Mouse (Mus musculus): ENCODE data around the gene Gm47955. TPM values are rescaled to one million over a fixed set of nuclear protein-coding genes. Genes with fewer than 3 reads are reported as not detected.
"Not testable (repeated sequence)": the region's sequence is repeated elsewhere in the genome, so short reads cannot be mapped to it uniquely, and the experiment has no call there.

Gene Gm47955
- polyA plus RNA-seq (2015; fragmentation: Nextera tagmentation; extraction: Ambion mirVana), result not detected in 2 replicates

- H3K9me3 ChIP-seq, result 0 out of 2 replicates have a peak, but pooled peaks cover 5% of the 10 kb centered on the region
- no peaks in the 10 kb centered on the region for H3K27me3 ChIP-seq
- 88% methylated on average over 11 of the region's 11 CpGs for WGBS
- no peak within 1 kb of the TSS for H3K9ac ChIP-seq
- H3K4me2 ChIP-seq (replicated peaks), result no peak within 1 kb of the TSS
- H3K36me3 ChIP-seq, result no peaks in the 10 kb centered on the region
- H3K27ac ChIP-seq, result no peak within 1 kb of the TSS
- H3K4me1 ChIP-seq, result no peaks in the 10 kb centered on the region
- no peak within 1 kb of the TSS for H3K4me3 ChIP-seq
- no peak for ATAC-seq (ENCODE audit: low FRiP score, low read depth)
These were observed at the start of gene Gm47955 for GRCm38 (mm10) chr1:82959870-82960385. Gene Gm47955 (plus strand): TSS chr1:82960286.

GRCm38 (mm10) chr1:82913025-82913424 is 47.1 kb upstream of the Gm47955 start, which contains the start of gene A030005L19Rik:
Gene A030005L19Rik (plus strand): TSS chr1:82913325.
- Histone ChIP-seq H3K27me3 (no peaks in the 10 kb centered on the region), H3K36me3 (no peaks in the 10 kb centered on the region), H3K4me2 (replicated peaks) (no peak within 1 kb of the TSS), H3K4me1 (no peaks in the 10 kb centered on the region), H3K4me3 (no peak within 1 kb of the TSS), H3K9ac (no peak within 1 kb of the TSS), H3K27ac (no peak within 1 kb of the TSS), H3K9me3 (no peaks in the 10 kb centered on the region; the same call in 1 of the 2 replicates)
- 91% methylated on average over 3 of the region's 3 CpGs for WGBS
- no peak for ATAC-seq (ENCODE audit: low FRiP score, low read depth)

GRCm38 (mm10) chr1:82913434-82913833 is 46.7 kb upstream of the Gm47955 start:
- H3K9ac ChIP-seq; H3K27ac ChIP-seq; H3K4me2 ChIP-seq (replicated peaks); H3K27me3 ChIP-seq; H3K4me3 ChIP-seq; H3K4me1 ChIP-seq; H3K36me3 ChIP-seq; ATAC-seq (ENCODE audit: low FRiP score, low read depth); H3K9me3 ChIP-seq: not testable (repeated sequence)
- 89% methylated on average over 5 of the region's 5 CpGs for WGBS

- H3K36me3 ChIP-seq, result no peaks in the 10 kb centered on the region
- H3K9ac ChIP-seq, result no peak within 1 kb of the TSS
- ATAC-seq (ENCODE audit: low FRiP score, low read depth), result no peak
These were observed 35.4 kb upstream of the Gm47955 start, which contains the start of gene A030014E15Rik for GRCm38 (mm10) chr1:82924650-82925049. Gene A030014E15Rik (plus strand): TSS chr1:82924917.

GRCm38 (mm10) chr1:82930558-82930957 is 29.5 kb upstream of the Gm47955 start:
- H3K4me1 ChIP-seq; H3K9ac ChIP-seq; H3K36me3 ChIP-seq; ATAC-seq (ENCODE audit: low FRiP score, low read depth); H3K27me3 ChIP-seq; H3K4me2 ChIP-seq (replicated peaks); H3K9me3 ChIP-seq; H3K4me3 ChIP-seq; H3K27ac ChIP-seq: not testable (repeated sequence)
- WGBS, result 91% methylated on average over 3 of the region's 3 CpGs

More at GRCm38 (mm10) chr1:82924650-82925049, 35.4 kb upstream of the Gm47955 start, which contains the start of gene A030014E15Rik:
- Histone ChIP-seq H3K4me2 (replicated peaks) (no peak within 1 kb of the TSS), H3K9me3 (no peaks in the 10 kb centered on the region), H3K27me3 (no peaks in the 10 kb centered on the region), H3K4me3 (no peak within 1 kb of the TSS), H3K27ac (no peak within 1 kb of the TSS), H3K4me1 (no peaks in the 10 kb centered on the region)
- 55% methylated on average over 2 of the region's 6 CpGs for WGBS

GRCm38 (mm10) chr1:82931326-82931725 is 28.8 kb upstream of the Gm47955 start, which contains the start of gene Gm6217:
Gene Gm6217 (minus strand): TSS chr1:82931399.
- H3K4me2 ChIP-seq (replicated peaks); H3K4me1 ChIP-seq; H3K27ac ChIP-seq; ATAC-seq (ENCODE audit: low FRiP score, low read depth); H3K4me3 ChIP-seq; H3K27me3 ChIP-seq; H3K9ac ChIP-seq; H3K9me3 ChIP-seq; H3K36me3 ChIP-seq: not testable (repeated sequence)
- no CpG with 5 or more reads among the region's 6 CpGs for WGBS

- H3K36me3 ChIP-seq, result no peaks in the 10 kb centered on the region
- no peak for ATAC-seq (ENCODE audit: low FRiP score, low read depth)
- peaks cover 10% of the 10 kb centered on the region; the same call in 1 of the 2 replicates for H3K9me3 ChIP-seq
- H3K9ac ChIP-seq, result no peak overlapping the region
- WGBS, result 93% methylated on average over 5 of the region's 5 CpGs
- no peaks in the 10 kb centered on the region for H3K4me1 ChIP-seq
- no peak overlapping the region for H3K4me3 ChIP-seq
- no peak overlapping the region for H3K27ac ChIP-seq
- no peaks in the 10 kb centered on the region for H3K27me3 ChIP-seq
- H3K4me2 ChIP-seq (replicated peaks), result no peak overlapping the region
These were observed 21.4 kb upstream of the Gm47955 start for GRCm38 (mm10) chr1:82938666-82939065.

- H3K4me2 ChIP-seq (replicated peaks); H3K27me3 ChIP-seq; H3K36me3 ChIP-seq; H3K4me3 ChIP-seq; H3K9me3 ChIP-seq; H3K27ac ChIP-seq; H3K9ac ChIP-seq; H3K4me1 ChIP-seq; ATAC-seq (ENCODE audit: low FRiP score, low read depth): not testable (repeated sequence)
- WGBS, result 92% methylated on average over 2 of the region's 2 CpGs
These were observed 17.6 kb upstream of the Gm47955 start for GRCm38 (mm10) chr1:82942505-82942904.

GRCm38 (mm10) chr1:82943295-82943694 is 16.8 kb upstream of the Gm47955 start, which contains the start of gene A030003K21Rik:
Gene A030003K21Rik (minus strand): TSS chr1:82943388.
- not testable (repeated sequence) for H3K36me3 ChIP-seq; H3K4me2 ChIP-seq (replicated peaks); H3K9ac ChIP-seq; ATAC-seq (ENCODE audit: low FRiP score, low read depth); H3K4me1 ChIP-seq; H3K4me3 ChIP-seq; H3K9me3 ChIP-seq; H3K27me3 ChIP-seq; H3K27ac ChIP-seq
- no CpG with 5 or more reads among the region's 6 CpGs for WGBS

- H3K27me3 ChIP-seq; H3K27ac ChIP-seq; H3K4me2 ChIP-seq (replicated peaks); H3K9me3 ChIP-seq; H3K4me3 ChIP-seq; H3K4me1 ChIP-seq; ATAC-seq (ENCODE audit: low FRiP score, low read depth); H3K36me3 ChIP-seq; H3K9ac ChIP-seq: not testable (repeated sequence)
- WGBS, result 89% methylated on average over 2 of the region's 2 CpGs
These were observed 14.1 kb upstream of the Gm47955 start for GRCm38 (mm10) chr1:82946029-82946428.

GRCm38 (mm10) chr1:82948601-82949000 is 11.5 kb upstream of the Gm47955 start:
- Histone ChIP-seq H3K36me3 (no peaks in the 10 kb centered on the region), H3K9me3 (no peaks in the 10 kb centered on the region), H3K4me1 (no peaks in the 10 kb centered on the region), H3K27ac (no peak overlapping the region), H3K4me3 (no peak overlapping the region), H3K27me3 (no peaks in the 10 kb centered on the region), H3K9ac (no peak overlapping the region), H3K4me2 (replicated peaks) (no peak overlapping the region)
- no peak for ATAC-seq (ENCODE audit: low FRiP score, low read depth)
- 80% methylated on average over 2 of the region's 2 CpGs for WGBS

GRCm38 (mm10) chr1:82955913-82956312 is 4.2 kb upstream of the Gm47955 start, which contains the start of gene Gm7544:
Gene Gm7544 (minus strand): TSS chr1:82956013.
- H3K9ac ChIP-seq; H3K4me1 ChIP-seq; H3K27ac ChIP-seq; H3K4me3 ChIP-seq; H3K36me3 ChIP-seq; ATAC-seq (ENCODE audit: low FRiP score, low read depth); H3K9me3 ChIP-seq; H3K4me2 ChIP-seq (replicated peaks); H3K27me3 ChIP-seq: not testable (repeated sequence)

- 51% methylated on average over 3 of the region's 3 CpGs for WGBS
- Histone ChIP-seq H3K4me2 (replicated peaks) (no peak overlapping the region), H3K36me3 (no peaks in the 10 kb centered on the region), H3K27ac (no peak overlapping the region), H3K4me1 (no peaks in the 10 kb centered on the region), H3K4me3 (no peak overlapping the region), H3K9ac (no peak overlapping the region), H3K9me3 (0 out of 2 replicates have a peak, but pooled peaks cover 5% of the 10 kb centered on the region), H3K27me3 (no peaks in the 10 kb centered on the region)
- no peak for ATAC-seq (ENCODE audit: low FRiP score, low read depth)
These were observed 6.3 kb downstream of the Gm47955 start for GRCm38 (mm10) chr1:82966413-82966812.
